Mouse (Mus musculus): ENCODE results near the gene Zbtb25. TPM values are rescaled to one million over a fixed set of nuclear protein-coding genes. Genes with fewer than 3 reads are reported as not detected.

Gene Zbtb25
- polyA plus RNA-seq, 1 experiment from 2014 or later = 22.4 TPM

DNA sequence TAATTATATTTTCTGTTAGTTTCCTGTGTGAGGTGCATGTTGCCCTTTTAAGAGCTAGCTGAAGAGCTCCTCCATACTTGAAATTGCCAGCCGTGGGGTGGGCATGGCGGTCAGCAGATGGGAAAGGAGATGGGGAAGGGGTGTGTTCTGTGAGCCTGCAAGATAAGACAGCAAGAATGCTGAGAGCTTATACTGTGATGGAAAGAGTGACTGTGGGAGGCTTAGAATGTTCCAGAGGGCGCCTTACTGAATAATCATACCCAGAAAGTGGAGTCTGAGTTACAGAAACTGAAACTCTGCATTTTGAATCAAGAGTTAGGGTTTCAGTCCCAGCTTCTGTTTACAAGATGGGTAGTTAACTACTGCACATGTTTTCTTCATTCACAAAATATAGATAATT is 6.1 kb upstream of the Zbtb25 start:
- Histone ChIP-seq H3K27me3 (no peaks in the 10 kb centered on the region), H3K36me3 (no peaks in the 10 kb centered on the region), H3K4me3 (no peak overlapping the region), H3K9me3 (no peaks in the 10 kb centered on the region), H3K4me2 (replicated peaks) (no peak overlapping the region), H3K27ac (no peak overlapping the region), H3K9ac (no peak overlapping the region), H3K4me1 (peaks cover 19% of the 10 kb centered on the region)
- ATAC-seq (ENCODE audit: insufficient number of reproducible peaks, insufficient read depth, low FRiP score, low TSS enrichment) = no peak
- 81% methylated on average over 3 of the region's 3 CpGs for WGBS

DNA sequence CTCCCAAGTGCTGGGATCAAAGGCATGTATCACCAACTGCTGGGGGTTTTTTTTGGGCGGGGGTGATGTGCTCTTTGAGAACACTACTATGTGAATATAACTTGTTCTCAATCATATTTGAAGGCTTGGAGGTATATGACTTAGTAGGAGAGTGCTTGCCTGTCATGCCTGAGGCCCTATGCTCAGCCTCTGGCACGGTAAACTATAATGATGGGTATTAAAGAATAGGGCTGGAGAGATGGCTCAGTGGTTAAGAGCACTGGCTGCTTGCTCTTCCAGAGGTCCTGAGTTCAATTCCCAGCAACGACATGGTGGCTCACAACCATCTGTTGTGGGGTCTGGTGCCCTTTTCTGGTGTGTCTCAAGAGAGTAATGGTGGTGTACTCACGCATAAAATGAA is 5.5 kb upstream of the Zbtb25 start:
- Histone ChIP-seq H3K9ac (no peak overlapping the region), H3K4me1 (peaks cover 19% of the 10 kb centered on the region), H3K9me3 (no peaks in the 10 kb centered on the region), H3K4me2 (replicated peaks) (no peak overlapping the region), H3K36me3 (no peaks in the 10 kb centered on the region), H3K27me3 (no peaks in the 10 kb centered on the region), H3K4me3 (no peak overlapping the region), H3K27ac (no peak overlapping the region)
- WGBS = 81% methylated on average over 4 of the region's 4 CpGs
- no peak for ATAC-seq (ENCODE audit: insufficient number of reproducible peaks, insufficient read depth, low FRiP score, low TSS enrichment)

DNA sequence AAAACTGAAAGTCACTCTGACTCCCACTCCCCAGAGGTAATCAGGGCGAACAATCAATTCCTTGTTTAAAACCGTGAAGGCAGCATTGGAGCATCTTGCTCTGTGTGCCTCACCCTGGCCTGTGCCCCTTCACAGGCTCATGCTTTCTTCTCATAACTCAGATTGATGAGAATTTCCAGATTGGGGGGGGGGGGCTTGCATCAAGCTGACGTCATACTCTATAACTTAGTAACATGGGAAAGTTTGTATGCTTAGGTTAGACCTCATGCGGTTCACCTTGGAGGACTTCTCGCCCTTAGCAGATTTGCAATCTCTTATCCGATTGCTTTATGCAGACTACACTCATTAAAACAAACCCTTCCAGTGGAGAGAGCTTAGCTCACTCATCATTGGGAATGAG is 4.6 kb upstream of the Zbtb25 start:
- H3K4me2 ChIP-seq (replicated peaks) = no peak overlapping the region
- WGBS = 64% methylated on average over 6 of the region's 6 CpGs
- H3K4me1 ChIP-seq = peaks cover 19% of the 10 kb centered on the region
- no peaks in the 10 kb centered on the region for H3K27me3 ChIP-seq
- no peaks in the 10 kb centered on the region for H3K36me3 ChIP-seq
- H3K9ac ChIP-seq = no peak overlapping the region
- ATAC-seq (ENCODE audit: insufficient number of reproducible peaks, insufficient read depth, low FRiP score, low TSS enrichment) = no peak
- no peak overlapping the region for H3K4me3 ChIP-seq
- H3K9me3 ChIP-seq = no peaks in the 10 kb centered on the region
- H3K27ac ChIP-seq = no peak overlapping the region

DNA sequence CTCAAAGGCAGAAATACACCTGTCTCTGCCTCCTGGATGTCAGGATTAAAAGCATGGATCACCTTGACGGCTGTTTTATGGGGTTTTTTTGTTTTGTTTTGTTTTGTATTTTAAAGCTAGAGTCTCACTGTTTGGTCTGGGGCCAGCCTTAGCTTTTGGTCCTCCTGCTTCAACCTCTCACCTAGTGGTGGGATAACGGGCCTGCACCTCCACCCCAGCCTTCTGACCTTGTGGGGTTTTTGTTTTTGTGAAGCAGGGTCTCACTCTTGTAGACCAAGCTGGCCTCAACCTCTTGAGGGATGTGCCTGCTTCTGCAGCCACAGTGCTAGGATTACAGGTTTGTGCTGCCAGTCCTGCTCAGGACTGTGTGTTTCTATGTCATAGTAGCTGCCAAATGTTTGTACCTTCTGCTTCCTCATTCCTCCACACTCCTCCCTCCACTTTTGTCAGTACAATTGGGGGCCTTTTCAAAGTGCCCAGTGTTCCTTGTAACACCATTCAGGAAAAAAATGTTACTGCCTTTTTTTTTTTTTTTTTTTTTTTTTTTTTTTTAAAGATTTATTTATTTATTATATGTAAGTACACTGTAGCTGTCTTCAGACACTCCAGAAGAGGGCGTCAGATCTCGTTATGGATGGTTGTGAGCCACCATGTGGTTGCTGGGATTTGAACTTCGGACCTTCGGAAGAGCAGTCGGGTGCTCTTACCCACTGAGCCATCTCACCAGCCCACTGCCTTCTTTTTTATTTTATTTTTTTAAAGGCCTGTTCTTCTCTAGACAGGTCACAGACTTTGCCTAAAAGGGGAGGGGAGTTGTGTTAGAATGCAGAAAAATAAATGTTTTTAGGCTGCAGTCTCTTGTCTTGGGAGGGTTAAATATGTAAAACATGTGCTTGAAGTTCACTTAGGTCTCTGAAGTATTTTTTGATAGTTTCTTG is 3.7 kb upstream of the Zbtb25 start:
- H3K27ac ChIP-seq = no peak overlapping the region
- no peaks in the 10 kb centered on the region for H3K9me3 ChIP-seq
- H3K27me3 ChIP-seq = no peaks in the 10 kb centered on the region
- 84% methylated on average over 6 of the region's 7 CpGs for WGBS
- H3K4me2 ChIP-seq (replicated peaks) = no peak overlapping the region; the same call in 1 of the 2 replicates
- H3K4me1 ChIP-seq = peaks cover 23% of the 10 kb centered on the region
- H3K9ac ChIP-seq = no peak overlapping the region
- H3K4me3 ChIP-seq = no peak overlapping the region
- no peak for ATAC-seq (ENCODE audit: insufficient number of reproducible peaks, insufficient read depth, low FRiP score, low TSS enrichment)
- no peaks in the 10 kb centered on the region for H3K36me3 ChIP-seq

DNA sequence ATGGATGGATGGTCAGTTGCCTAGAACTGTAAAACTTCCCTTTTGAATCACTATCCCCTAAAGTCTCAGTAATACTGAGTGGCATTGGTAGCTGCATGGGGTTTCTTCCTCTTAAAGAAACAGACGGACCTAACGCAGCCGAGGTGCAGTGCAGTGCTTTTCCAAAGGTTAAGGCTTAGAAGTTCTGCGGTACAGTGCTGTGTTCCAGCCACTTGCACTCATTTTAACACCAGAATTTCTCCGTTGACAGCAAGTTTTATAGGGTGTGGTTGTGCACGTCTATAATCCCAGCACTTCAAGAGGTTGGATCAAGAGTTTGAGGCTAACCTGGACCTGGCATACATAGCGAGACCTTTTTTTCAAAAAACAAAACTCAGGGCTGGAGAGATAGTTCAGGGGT is 2.6 kb upstream of the Zbtb25 start:
- Histone ChIP-seq H3K4me2 (replicated peaks) (peak overlapping the region; percentile 81), H3K9me3 (no peaks in the 10 kb centered on the region), H3K27me3 (no peaks in the 10 kb centered on the region), H3K27ac (no peak overlapping the region), H3K4me1 (peaks cover 35% of the 10 kb centered on the region), H3K4me3 (peak overlapping the region; percentile 75), H3K36me3 (no peaks in the 10 kb centered on the region), H3K9ac (0 out of 2 replicates have a peak overlapping the region, but pooled peaks have one; percentile 97)
- 44% methylated on average over 7 of the region's 7 CpGs for WGBS
- no peak for ATAC-seq (ENCODE audit: insufficient number of reproducible peaks, insufficient read depth, low FRiP score, low TSS enrichment)

DNA sequence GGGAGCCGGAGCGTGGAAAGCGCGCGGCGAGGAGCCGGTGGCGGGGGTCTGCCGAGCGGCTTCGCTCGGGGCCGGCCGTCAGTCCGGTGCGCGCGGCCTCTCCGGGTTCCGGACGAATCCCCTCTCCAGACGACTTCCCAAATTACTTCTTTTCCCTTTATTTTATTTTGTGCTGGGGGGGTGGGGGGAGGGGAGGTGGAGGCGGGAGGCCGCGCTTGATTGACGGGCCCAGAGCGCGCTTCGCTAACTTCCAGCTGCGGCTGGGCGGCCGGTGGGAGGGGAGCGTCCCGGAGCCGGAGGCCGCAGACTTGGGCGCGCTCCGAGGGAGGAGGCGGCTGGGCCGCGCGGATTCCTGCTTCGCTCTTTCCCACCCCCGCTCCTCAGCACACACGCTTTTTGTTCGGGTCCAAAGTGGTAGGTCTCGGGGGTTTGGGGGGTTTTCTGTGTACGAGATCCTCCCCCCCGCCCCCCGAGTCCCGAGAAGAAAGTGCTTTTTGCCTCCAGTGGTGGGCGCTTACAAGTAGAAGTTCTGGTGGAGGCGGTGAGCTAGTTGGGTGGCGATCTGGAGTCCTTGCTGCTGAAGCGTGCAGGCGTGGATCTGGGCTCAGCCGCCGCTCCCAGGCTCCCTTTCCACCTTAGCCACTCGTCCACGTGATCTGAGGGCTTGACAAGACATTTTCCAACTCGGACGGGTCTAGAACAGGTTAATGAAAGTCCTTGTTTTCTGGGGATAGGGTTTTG is 1.6 kb upstream of the Zbtb25 start:
- Histone ChIP-seq H3K27ac (peak overlapping the region; percentile 100), H3K4me3 (peak overlapping the region; percentile 75), H3K9me3 (no peaks in the 10 kb centered on the region), H3K9ac (peak overlapping the region; percentile 97), H3K36me3 (no peaks in the 10 kb centered on the region), H3K4me2 (replicated peaks) (peak overlapping the region; percentile 81), H3K27me3 (no peaks in the 10 kb centered on the region), H3K4me1 (peaks cover 43% of the 10 kb centered on the region)
- WGBS = under 1% methylated on average over 52 of the region's 63 CpGs
- ATAC-seq (ENCODE audit: insufficient number of reproducible peaks, insufficient read depth, low FRiP score, low TSS enrichment) = peak; percentile 62; the same call in 1 of the 2 replicates

DNA sequence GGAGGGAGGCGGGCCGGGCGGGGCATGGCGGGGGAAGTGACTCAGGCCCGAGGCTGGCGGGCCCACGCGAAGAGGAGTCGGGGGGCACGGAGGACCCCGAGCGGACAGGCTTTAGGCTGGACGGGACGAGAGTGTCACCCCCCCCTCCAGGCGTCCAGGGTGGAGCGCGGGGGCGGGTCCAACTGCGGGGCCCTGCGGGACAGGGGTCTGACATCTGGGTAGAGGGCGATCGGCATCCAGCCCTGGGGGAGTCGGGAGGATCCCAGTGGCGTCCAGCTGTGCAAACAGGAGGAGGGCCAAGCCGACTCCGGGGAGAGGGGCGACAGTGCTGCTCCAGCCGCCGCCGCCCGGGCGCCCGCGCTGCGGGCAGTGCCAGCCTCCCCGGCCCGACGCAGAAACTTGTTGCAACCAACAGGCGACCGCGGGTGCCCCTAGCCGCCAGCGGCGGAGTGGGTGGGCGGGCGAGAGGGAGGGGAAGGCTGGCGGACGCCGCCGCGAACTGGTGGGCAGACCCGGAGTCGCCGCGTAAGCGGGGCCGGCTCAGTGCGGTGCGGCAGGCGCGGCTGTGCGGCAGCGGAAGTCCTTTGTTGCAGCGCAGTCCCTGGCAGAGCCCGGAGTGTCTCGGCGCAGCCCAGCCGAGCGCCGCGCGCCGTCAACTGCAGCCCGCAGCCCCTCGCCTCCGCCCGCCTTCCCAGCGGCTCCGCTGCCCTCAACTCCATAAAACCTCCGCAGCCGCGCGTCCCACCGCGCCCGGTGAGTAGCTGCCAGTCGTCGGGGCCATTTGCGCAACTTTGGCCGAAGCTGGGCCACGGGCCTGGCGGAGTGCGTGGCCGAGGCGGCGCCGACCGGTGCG is 802 bp upstream of the Zbtb25 start, which contains the start of gene Zbtb1:
Gene Zbtb1 (plus strand): TSS at position 289 of the 853 bp plus-strand sequence.
- peak within 1 kb of the TSS; percentile 100 for H3K27ac ChIP-seq
- peak within 1 kb of the TSS; percentile 75 for H3K4me3 ChIP-seq
- no peaks in the 10 kb centered on the region for H3K36me3 ChIP-seq
- peak within 1 kb of the TSS; percentile 81 for H3K4me2 ChIP-seq (replicated peaks)
- H3K9ac ChIP-seq = peak within 1 kb of the TSS; percentile 97
- WGBS = under 1% methylated on average over 94 of the region's 99 CpGs
- no peaks in the 10 kb centered on the region for H3K27me3 ChIP-seq
- ATAC-seq (ENCODE audit: insufficient number of reproducible peaks, insufficient read depth, low FRiP score, low TSS enrichment) = peak; percentile 59
- H3K4me1 ChIP-seq = peaks cover 45% of the 10 kb centered on the region
- no peaks in the 10 kb centered on the region for H3K9me3 ChIP-seq

DNA sequence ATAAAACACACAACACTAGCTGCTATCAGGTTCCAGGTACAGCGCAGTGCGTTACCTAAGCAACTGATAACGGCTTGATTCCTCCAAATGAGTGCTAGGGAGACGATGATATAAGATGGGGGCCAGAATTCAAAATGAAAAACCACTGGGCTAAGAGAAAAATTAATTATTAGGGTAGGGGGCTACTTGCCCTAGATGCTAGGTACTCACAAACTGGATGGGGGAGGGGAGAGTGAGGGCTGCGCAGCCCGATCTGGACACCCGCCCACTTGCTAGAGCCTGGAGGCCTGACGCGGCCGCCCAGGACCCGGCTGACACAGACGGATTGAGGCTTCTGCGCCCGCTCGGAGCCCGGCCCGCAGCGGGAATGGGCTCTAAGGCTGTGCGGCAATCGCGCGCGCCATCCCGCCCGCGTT is 604 bp downstream of the Zbtb25 start:
- H3K4me1 ChIP-seq = peaks cover 42% of the 10 kb centered on the region
- H3K4me2 ChIP-seq (replicated peaks) = peak overlapping the region; percentile 81
- peak overlapping the region; percentile 75 for H3K4me3 ChIP-seq
- H3K9me3 ChIP-seq = no peaks in the 10 kb centered on the region
- peak; percentile 9 for ATAC-seq (ENCODE audit: insufficient number of reproducible peaks, insufficient read depth, low FRiP score, low TSS enrichment)
- peak overlapping the region; percentile 100 for H3K27ac ChIP-seq
- WGBS = under 1% methylated on average over 26 of the region's 26 CpGs
- no peaks in the 10 kb centered on the region for H3K36me3 ChIP-seq
- peak overlapping the region; percentile 97 for H3K9ac ChIP-seq
- H3K27me3 ChIP-seq = no peaks in the 10 kb centered on the region

DNA sequence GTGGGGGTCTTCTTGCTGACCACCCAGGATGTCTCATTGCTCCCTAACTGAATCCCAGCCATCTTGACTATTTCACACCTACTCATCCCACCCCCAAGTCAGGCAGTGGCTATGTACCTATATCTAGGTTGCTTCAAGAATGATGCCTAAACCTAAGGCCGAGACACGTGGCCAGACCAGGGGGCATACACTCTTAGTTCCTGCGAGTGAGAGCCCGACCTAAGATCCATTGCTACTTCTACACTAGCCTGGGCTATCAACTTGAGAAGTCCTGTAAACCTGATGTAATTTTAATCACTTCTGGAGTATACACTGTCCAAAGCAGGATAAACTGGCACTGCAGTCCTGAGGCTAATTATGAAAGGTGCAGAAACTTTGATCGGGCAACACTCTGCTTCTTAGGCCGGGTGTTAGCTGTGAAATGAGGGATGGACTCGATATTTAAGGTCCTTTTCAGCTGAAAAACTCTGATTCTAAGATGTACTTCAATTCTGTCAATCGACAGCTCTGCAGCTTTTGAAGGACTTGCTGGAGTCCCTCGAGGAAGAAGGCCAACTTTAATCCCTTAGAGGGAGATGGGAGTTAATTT is 1.1 kb downstream of the Zbtb25 start:
- Histone ChIP-seq H3K9ac (peak overlapping the region; percentile 97), H3K9me3 (no peaks in the 10 kb centered on the region), H3K4me2 (replicated peaks) (peak overlapping the region; percentile 81), H3K27me3 (no peaks in the 10 kb centered on the region), H3K36me3 (no peaks in the 10 kb centered on the region), H3K4me1 (peaks cover 42% of the 10 kb centered on the region), H3K27ac (peak overlapping the region; percentile 100), H3K4me3 (peak overlapping the region; percentile 75)
- whole genome bisulfite sequencing = 13% methylated on average over 9 of the region's 9 CpGs
- ATAC-seq (ENCODE audit: insufficient number of reproducible peaks, insufficient read depth, low FRiP score, low TSS enrichment) = no peak

DNA sequence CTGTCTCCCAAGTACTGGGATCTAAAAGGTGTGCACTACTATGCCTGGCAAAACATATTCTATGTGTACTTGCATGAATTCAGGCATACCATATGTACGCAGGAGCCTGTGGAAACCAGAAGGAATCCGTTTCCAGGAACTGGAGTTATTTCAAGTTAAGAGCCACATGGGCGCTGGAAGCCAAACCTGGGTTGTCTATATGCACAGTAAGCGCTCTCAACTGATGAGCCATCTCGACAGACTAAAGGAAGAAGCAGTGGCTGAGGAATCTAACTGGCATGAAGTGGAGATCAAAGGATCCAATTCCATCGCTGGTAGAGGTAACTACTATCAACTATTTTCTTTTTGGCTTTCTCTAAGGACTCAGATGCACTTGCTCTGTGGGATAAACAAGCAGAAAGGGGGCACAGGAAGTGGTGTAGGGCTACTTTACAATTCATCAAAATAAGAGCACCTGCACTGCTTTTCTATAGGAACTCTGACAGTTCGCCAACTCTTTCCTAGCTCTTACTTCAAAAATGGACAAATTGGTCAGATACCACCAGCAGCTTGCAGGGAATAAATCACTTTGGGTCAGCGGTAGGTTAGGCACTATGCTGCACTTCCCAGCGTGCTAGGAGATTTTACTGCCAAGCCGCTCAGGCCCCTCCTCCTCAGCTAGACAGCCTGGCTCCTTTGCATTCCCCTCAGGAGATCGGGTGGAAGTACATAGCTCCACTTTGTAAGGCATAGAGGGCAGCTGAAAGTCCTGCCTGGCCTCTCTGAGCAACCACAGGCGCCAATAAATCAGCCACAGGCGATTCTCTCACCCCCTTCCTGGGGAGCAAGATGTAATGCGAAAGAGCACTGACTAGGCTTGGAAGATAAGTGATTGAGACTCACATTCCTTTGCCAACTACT is 2.1 kb downstream of the Zbtb25 start:
- Histone ChIP-seq H3K4me3 (peak overlapping the region; percentile 75; the same call in 1 of the 2 replicates), H3K9me3 (no peaks in the 10 kb centered on the region), H3K36me3 (no peaks in the 10 kb centered on the region), H3K4me2 (replicated peaks) (peak overlapping the region; percentile 81), H3K9ac (no peak overlapping the region), H3K27ac (0 out of 2 replicates have a peak overlapping the region, but pooled peaks have one; percentile 8), H3K4me1 (peaks cover 35% of the 10 kb centered on the region), H3K27me3 (no peaks in the 10 kb centered on the region)
- 23% methylated on average over 14 of the region's 14 CpGs for WGBS
- no peak for ATAC-seq (ENCODE audit: insufficient number of reproducible peaks, insufficient read depth, low FRiP score, low TSS enrichment)

All from embryonic facial prominence, embryonic 12.5 days (tissue).